Mouse (Mus musculus) cerebellum, adult 2 months (tissue): ENCODE data around the gene Gnao1. TPM values are rescaled to one million over a fixed set of nuclear protein-coding genes. Genes with fewer than 3 reads are reported as not detected.

Source experiments
- DNase-seq, 2 experiments: peaks; one replicate each; pipeline ENCODE4 v3.0.0; 2021
- H3K27ac ChIP-seq: fragments of 200-500 bp; 2 replicates; pipeline ENCODE4 v1.5.1; 2012; ENCODE audit warnings: low read length, control low read depth, inconsistent platforms; ENCODE audit not compliant: insufficient read depth
- H3K27me3 ChIP-seq: fragments of 200-500 bp; 2 replicates; pipeline ENCODE4 v1.6.1; 2012; ENCODE audit warnings: inconsistent platforms, mild to moderate bottlenecking, low read length, moderate library complexity; ENCODE audit not compliant: control insufficient read depth, insufficient read depth
- H3K4me1 ChIP-seq: fragments of 200-500 bp; 2 replicates; pipeline ENCODE4 v1.6.1; 2011; ENCODE audit warnings: low read length; ENCODE audit not compliant: control insufficient read depth, insufficient read depth
- H3K4me3 ChIP-seq: fragments of 200-500 bp; replicated peaks from 2 replicates; pipeline ENCODE3; 2011; ENCODE audit warnings: mild to moderate bottlenecking, low read depth, low read length, control low read depth; ENCODE audit not compliant: insufficient read depth
- CTCF ChIP-seq: fragments of 200-500 bp; IDR thresholded peaks from 2 replicates; pipeline ENCODE4 v1.5.1; 2011; ENCODE audit warnings: low read depth, mild to moderate bottlenecking, control low read depth, low read length, moderate library complexity, borderline replicate concordance; ENCODE audit not compliant: insufficient read depth
- POLR2A ChIP-seq: fragments of 200-500 bp; IDR thresholded peaks from 2 replicates; pipeline ENCODE4 v1.6.1; 2011; ENCODE audit warnings: low read length, control low read depth, borderline replicate concordance; ENCODE audit not compliant: insufficient read depth
- WGBS: fragments of 180-500 bp; shearing (Covaris S2); methylation state at CpG from one replicate; pipeline ENCODE4 v1.1.7; 2018; 5-methylcytosine and 5-hydroxymethylcytosine counted together
- polyA plus RNA-seq: library from polyadenylated mRNA; depleted of rRNA; stranded (reverse); fragments of >200 nt; gene quantifications from 2 replicates; pipeline ENCODE4 v1.2.3, GENCODE M21; 2012

Gnao1 gene
- polyA plus RNA-seq, 1 experiment, result 345 TPM

GRCm38 (mm10) chr8:93976446-93977211, 166.9 kb downstream of the Gnao1 start:
- Histone ChIP-seq H3K4me1 (peaks cover 20% of the 10 kb centered on the region), H3K4me3 (no peak overlapping the region), H3K27ac (no peak overlapping the region), H3K27me3 (no peaks in the 10 kb centered on the region)
- 93% methylated on average over 6 of the region's 6 CpGs for WGBS
- TF ChIP-seq CTCF (no peak), POLR2A (no peak)
- peak in 1 of 2 experiments; percentile 3 for DNase-seq

GRCm38 (mm10) chr8:93980141-93980540, 170.4 kb downstream of the Gnao1 start:
- no peaks in the 10 kb centered on the region for H3K4me1 ChIP-seq
- TF ChIP-seq POLR2A (no peak), CTCF (no peak)
- no peak for DNase-seq
- no peaks in the 10 kb centered on the region for H3K27me3 ChIP-seq
- 51% methylated on average over 4 of the region's 4 CpGs for WGBS
- no peak overlapping the region for H3K27ac ChIP-seq
- H3K4me3 ChIP-seq, result no peak overlapping the region

DNA sequence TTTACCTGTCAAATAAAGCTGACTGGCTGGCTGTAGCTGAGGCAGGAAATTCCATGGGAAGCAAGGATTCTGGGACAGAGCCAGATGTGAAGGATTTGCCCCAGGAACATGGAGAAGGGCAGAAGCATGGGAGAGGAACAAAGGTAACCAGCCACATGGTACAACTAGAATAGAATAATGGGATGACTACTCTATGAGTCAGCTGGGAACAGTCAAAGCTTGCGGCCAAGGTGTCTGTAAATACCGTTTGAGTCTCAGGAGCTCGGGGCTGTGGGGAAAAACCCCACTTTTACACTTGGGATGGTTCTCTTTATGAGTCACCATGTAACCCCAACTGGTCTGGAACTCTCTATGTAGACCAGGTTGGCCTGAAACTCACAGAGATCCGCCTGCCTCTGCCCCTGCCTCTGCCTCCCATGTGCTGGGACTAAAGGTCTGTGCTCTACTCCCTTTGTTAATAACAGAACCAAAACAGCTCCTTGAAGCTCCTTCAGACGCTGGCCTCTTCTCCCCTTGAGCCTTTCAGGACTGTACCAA, 172.0 kb downstream of the Gnao1 start:
- no peak for DNase-seq
- no peak overlapping the region for H3K27ac ChIP-seq
- TF ChIP-seq CTCF, result no peak
- TF ChIP-seq POLR2A, result no peak
- 94% methylated on average over 5 of the region's 5 CpGs for WGBS
- no peaks in the 10 kb centered on the region for H3K27me3 ChIP-seq
- no peak overlapping the region for H3K4me3 ChIP-seq
- H3K4me1 ChIP-seq, result no peaks in the 10 kb centered on the region

- no peak overlapping the region for H3K27ac ChIP-seq
- DNase-seq, result peak in 1 of 2 experiments; percentile 40
- 34% methylated on average over 3 of the region's 3 CpGs for WGBS
- no peak overlapping the region for H3K4me3 ChIP-seq
- H3K27me3 ChIP-seq, result no peaks in the 10 kb centered on the region
- TF ChIP-seq CTCF, result peak; percentile 63
- TF ChIP-seq POLR2A, result no peak
- H3K4me1 ChIP-seq, result no peaks in the 10 kb centered on the region
Measured at GRCm38 (mm10) chr8:93983827-93984226, 174.1 kb downstream of the Gnao1 start.

GRCm38 (mm10) chr8:93984731-93985130, 175.0 kb downstream of the Gnao1 start:
- H3K27ac ChIP-seq, result no peak overlapping the region
- no peak for DNase-seq
- WGBS, result 93% methylated on average over 3 of the region's 3 CpGs
- no peaks in the 10 kb centered on the region for H3K27me3 ChIP-seq
- H3K4me3 ChIP-seq, result no peak overlapping the region
- H3K4me1 ChIP-seq, result no peaks in the 10 kb centered on the region
- TF ChIP-seq CTCF, result no peak
- TF ChIP-seq POLR2A, result no peak

GRCm38 (mm10) chr8:93989739-93990138, 180.0 kb downstream of the Gnao1 start:
- TF ChIP-seq POLR2A, result no peak
- TF ChIP-seq CTCF, result no peak
- no peak for DNase-seq
- WGBS, result 93% methylated on average over 4 of the region's 4 CpGs
- no peaks in the 10 kb centered on the region for H3K4me1 ChIP-seq
- no peak overlapping the region for H3K4me3 ChIP-seq
- H3K27me3 ChIP-seq, result no peaks in the 10 kb centered on the region
- H3K27ac ChIP-seq, result no peak overlapping the region

- 0 out of 2 replicates have a peak, but pooled peaks cover 2% of the 10 kb centered on the region for H3K4me1 ChIP-seq
- H3K27ac ChIP-seq, result no peak overlapping the region
- H3K4me3 ChIP-seq, result no peak overlapping the region
- peak in 1 of 2 experiments; percentile 37 for DNase-seq
- no peaks in the 10 kb centered on the region for H3K27me3 ChIP-seq
- WGBS, result 4% methylated on average over 2 of the region's 2 CpGs
- TF ChIP-seq CTCF (no peak), POLR2A (no peak)
Measured at GRCm38 (mm10) chr8:93998961-93999360, 189.2 kb downstream of the Gnao1 start.

DNA sequence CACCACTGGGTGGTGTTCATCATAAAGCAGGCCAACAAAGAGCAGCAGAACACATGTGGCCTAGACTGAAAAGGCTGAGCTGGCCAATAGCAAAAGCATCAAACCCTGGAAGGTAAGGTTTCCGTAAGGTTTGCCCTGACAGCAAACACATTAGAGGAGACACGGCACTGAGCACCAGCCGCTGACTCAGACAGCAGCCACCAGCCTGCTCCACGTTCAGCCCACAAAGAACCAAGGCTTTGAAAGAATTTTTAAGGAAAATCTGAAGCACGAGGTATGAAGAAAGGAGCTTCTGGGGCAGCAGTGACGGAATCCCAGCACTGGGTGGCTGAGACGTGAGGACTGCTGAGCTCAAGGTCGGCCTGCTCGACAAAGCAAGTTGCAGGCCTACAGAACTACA, 194.4 kb downstream of the Gnao1 start:
- DNase-seq, result no peak
- no peak overlapping the region for H3K4me3 ChIP-seq
- no peak for TF ChIP-seq CTCF
- TF ChIP-seq POLR2A, result no peak
- no peaks in the 10 kb centered on the region for H3K27me3 ChIP-seq
- peaks cover 4% of the 10 kb centered on the region for H3K4me1 ChIP-seq
- WGBS, result 84% methylated on average over 9 of the region's 9 CpGs
- no peak overlapping the region for H3K27ac ChIP-seq
